Mouse (Mus musculus) forebrain, embryonic 12.5 days (tissue): Measurements from ENCODE around the gene 6030445D17Rik. TPM values are rescaled to one million over a fixed set of nuclear protein-coding genes. Genes with fewer than 3 reads are reported as not detected.

Experiments used
- ATAC-seq: fragments of 200-750 bp; cut with Nextera tagmentation; 2 replicates; pipeline ENCODE4 v1.8.0; 2017; ENCODE audit warnings: moderate TSS enrichment; ENCODE audit not compliant: low FRiP score
- H3K27ac ChIP-seq: fragments of 300-500 bp; sonication (generic); 2 replicates; pipeline ENCODE4 v1.5.1; 2016; ENCODE audit warnings: mild to moderate bottlenecking
- H3K27me3 ChIP-seq: fragments of 300-500 bp; sonication (generic); 2 replicates; pipeline ENCODE4 v1.6.1; 2016; ENCODE audit warnings: mild to moderate bottlenecking
- H3K36me3 ChIP-seq: fragments of 300-500 bp; sonication (generic); replicated peaks from 2 replicates; pipeline ENCODE4 v1.6.1; 2016; ENCODE audit warnings: mild to moderate bottlenecking
- H3K4me1 ChIP-seq: fragments of 300-500 bp; sonication (generic); 2 replicates; pipeline ENCODE4 v1.6.1; 2016
- H3K4me2 ChIP-seq: fragments of 300-500 bp; sonication (generic); 2 replicates; pipeline ENCODE4 v1.6.1; 2016; ENCODE audit warnings: mild to moderate bottlenecking, moderate library complexity
- H3K4me3 ChIP-seq: fragments of 300-500 bp; sonication (generic); replicated peaks from 2 replicates; pipeline ENCODE4 v1.5.1; 2016; ENCODE audit warnings: mild to moderate bottlenecking
- H3K9ac ChIP-seq: fragments of 300-500 bp; sonication (generic); 2 replicates; pipeline ENCODE4 v1.6.1; 2016; ENCODE audit warnings: mild to moderate bottlenecking
- H3K9me3 ChIP-seq: fragments of 300-500 bp; sonication (generic); 2 replicates; pipeline ENCODE4 v1.6.1; 2016
- WGBS: fragments of 180-500 bp; shearing (Covaris S2); methylation state at CpG from one replicate; pipeline ENCODE4 v1.1.7; 2016; 5-methylcytosine and 5-hydroxymethylcytosine counted together
- polyA plus RNA-seq: library from polyadenylated mRNA; unstranded; fragments of >200 nt; fragmentation: Nextera tagmentation; extraction: Ambion mirVana; gene quantifications from 2 replicates; pipeline ENCODE4 v1.2.1, GENCODE M21; 2016

6030445D17Rik gene
- polyA plus RNA-seq, 1 experiment from 2014 or later, result not detected

GRCm38 (mm10) chr4:136511708-136512107 lies 49.7 kb downstream of the 6030445D17Rik start:
- H3K4me2 ChIP-seq, result no peak overlapping the region
- no peaks in the 10 kb centered on the region for H3K9me3 ChIP-seq
- H3K9ac ChIP-seq, result no peak overlapping the region
- H3K4me1 ChIP-seq, result peaks cover 10% of the 10 kb centered on the region; the same call in 1 of the 2 replicates
- H3K36me3 ChIP-seq, result no peaks in the 10 kb centered on the region
- no peaks in the 10 kb centered on the region for H3K27me3 ChIP-seq
- no peak for ATAC-seq
- H3K4me3 ChIP-seq, result no peak overlapping the region
- H3K27ac ChIP-seq, result no peak overlapping the region
- WGBS, result 54% methylated on average over 4 of the region's 4 CpGs

DNA sequence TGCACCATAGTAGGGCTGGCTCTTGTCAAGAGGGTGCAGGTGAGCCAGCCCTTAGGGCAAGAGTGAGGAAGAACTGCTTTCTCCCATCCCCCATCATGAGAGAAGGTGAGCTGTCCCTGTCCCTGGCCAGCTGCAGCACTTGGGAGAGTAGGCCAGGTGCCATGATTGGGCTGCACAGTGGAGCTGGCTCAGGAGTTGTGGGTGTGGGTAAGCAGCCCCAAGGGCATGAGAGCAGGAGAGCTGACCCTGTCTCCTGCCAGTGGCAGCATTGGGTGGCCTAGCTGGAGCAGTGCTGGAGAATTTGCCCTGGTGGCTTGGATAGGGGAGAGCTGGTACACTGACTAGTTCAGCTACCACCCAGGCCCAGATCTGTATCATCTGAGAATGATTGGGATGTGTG lies 50.9 kb downstream of the 6030445D17Rik start:
- Histone ChIP-seq H3K4me2 (no peak overlapping the region), H3K9me3 (no peaks in the 10 kb centered on the region), H3K27me3 (no peaks in the 10 kb centered on the region), H3K27ac (no peak overlapping the region), H3K4me3 (no peak overlapping the region), H3K9ac (no peak overlapping the region), H3K36me3 (no peaks in the 10 kb centered on the region), H3K4me1 (peaks cover 10% of the 10 kb centered on the region; the same call in 1 of the 2 replicates)
- no peak for ATAC-seq

Other genes starting within 250 kb of the 6030445D17Rik start
- gene Tcea3, start 214.5 kb upstream of the 6030445D17Rik start, polyA plus RNA-seq, result 1.6 and 1.9 TPM in 2 replicates
- gene Zfp46, start 177.6 kb upstream of the 6030445D17Rik start, polyA plus RNA-seq, result 25.8 and 38.1 TPM in 2 replicates
- 256 and 266 TPM in 2 replicates for gene Hnrnpr, start 151.3 kb upstream of the 6030445D17Rik start, polyA plus RNA-seq
- 0.23 and 0.59 TPM in 2 replicates for gene Htr1d, start 38.7 kb upstream of the 6030445D17Rik start, polyA plus RNA-seq
- 83.6 and 101 TPM in 2 replicates for gene Luzp1, start 7.5 kb downstream of the 6030445D17Rik start, polyA plus RNA-seq
- gene Kdm1a, start 140.5 kb downstream of the 6030445D17Rik start, polyA plus RNA-seq, result 105 and 111 TPM in 2 replicates
- not detected in 2 replicates for gene Tex46, start 148.2 kb downstream of the 6030445D17Rik start, polyA plus RNA-seq
- 0.08 TPM in 1 of 2 replicates, not detected in the other for gene Lactbl1, start 160.4 kb downstream of the 6030445D17Rik start, polyA plus RNA-seq